Mouse (Mus musculus) R1 (cell line): ENCODE results near the gene Tmem106c.

ENCODE experiments used
- DNase-seq: peaks from one replicate; pipeline ENCODE4 v3.0.0-alpha.2; 2018; ENCODE audit warnings: low read depth, low spot score

Gene Tmem106c

DNA sequence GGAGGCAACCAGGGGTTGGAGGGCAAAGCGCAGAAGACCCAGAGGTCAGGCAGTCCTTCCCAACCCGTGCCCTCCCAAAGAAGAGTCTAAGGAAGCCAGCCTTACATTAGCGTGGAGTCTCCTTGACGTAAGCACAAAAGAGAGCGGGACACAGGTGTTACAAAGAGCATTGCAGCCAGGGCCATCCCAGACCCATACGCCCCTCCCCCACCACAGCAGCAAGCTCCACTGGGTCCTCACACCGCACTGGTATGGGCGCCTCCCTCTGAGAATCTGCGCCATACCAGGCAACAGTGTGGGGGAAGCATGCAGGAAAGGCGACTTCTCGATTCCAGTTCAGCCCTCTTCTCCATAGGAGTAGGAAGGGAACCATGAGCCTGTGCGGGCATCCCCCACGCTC, 35.5 kb downstream of the Tmem106c start:
- no peak for DNase-seq

DNA sequence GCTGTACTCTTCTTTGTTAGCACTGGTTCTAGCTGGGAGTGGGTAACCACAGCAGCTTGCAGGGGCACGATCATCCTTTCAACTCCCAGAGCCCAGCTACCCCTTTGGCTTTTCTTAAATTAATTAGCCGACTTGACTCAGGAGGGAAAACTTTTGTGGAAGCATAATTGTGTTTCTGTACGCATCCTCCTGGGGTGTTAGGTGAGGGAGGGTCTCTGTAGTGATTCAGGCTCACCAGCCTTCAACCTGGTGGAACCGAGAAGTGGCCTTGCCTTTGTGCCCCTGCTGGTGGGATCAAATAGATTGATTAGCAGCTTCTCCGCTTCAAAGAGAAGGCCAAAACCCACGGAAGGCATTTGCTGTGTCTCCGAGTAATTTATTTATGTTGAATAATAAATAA, 36.0 kb downstream of the Tmem106c start:
- DNase-seq: no peak

DNA sequence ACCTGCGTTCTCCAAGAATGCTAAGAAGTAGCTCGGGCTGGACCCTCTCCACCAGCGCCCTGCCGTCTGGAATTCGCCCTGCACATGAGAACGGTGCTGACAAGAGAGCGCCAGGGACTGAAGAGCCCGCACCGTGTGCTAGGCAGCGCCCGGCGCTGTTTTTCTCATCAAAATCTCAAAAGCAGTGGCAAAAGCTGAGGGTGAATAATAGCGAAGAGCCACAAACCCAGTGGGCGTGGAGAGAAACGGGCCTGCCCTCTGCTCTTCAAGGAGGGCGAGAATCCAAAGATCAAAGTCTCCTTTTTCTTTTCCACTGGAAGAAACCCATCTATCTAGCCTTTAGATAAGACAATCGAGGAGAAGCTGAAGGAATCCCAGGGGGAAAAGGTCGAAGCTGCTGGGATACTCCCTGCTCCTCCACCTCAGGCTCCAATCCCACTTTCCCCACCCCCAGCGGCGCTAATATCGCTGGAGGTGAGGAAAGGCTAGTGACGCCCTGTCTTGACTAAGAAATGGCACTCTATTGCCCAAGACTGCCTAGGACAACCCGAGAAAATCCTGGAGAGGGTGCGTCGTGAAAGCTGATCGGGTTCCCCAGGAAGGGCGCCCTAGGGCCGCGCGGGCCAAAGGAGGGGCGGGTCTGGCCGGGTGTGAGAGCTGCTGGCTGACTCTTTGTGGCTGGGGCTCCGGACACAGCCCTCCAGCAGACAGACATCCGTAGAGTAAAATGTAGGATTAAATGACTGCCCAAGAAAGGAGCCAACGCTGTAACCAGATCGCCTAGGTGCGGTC, 37.5 kb downstream of the Tmem106c start:
- DNase-seq: peak; percentile 44

GRCm38 (mm10) chr15:98002113-98002990, 38.4 kb downstream of the Tmem106c start:
- no peak for DNase-seq

DNA sequence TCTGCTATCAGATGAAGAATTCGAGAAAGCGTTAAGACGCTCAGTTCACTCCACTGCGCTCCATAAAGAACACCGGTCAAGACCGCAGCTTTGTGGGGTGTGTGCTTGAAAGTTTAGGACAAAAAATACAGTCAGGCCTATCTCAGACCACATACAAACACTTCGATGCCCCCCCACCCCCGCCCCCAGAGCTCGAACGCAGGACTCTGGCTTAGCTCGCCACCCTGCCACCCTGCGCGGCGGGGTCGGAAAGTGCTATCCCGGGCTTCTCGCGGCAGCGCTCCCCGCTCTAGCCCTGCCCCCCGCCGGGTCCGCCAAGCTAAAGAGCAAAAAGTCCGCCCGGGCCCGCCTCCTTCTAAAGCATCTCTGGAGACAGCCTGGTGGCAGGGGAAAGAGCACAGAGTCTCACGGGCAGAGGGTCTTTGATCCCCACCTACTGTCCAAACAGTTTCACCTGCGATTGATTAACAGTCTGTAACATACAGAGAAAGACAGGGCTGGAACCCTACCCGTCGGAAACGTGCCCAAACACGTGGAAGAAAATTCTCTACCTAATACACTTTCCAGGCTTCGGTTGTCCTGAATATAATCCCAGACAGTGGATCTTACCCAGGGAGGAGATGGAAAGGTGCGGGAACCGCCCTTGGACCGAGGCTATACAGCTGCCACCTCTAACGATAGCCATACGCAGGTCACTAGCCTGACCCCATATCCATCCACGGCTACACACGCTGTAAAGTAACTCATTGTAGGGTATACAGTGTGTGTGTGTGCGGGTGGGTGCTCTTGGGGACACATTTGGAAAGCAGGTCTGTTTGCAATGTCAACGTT, 39.2 kb downstream of the Tmem106c start:
- DNase-seq: peak; percentile 47

DNA sequence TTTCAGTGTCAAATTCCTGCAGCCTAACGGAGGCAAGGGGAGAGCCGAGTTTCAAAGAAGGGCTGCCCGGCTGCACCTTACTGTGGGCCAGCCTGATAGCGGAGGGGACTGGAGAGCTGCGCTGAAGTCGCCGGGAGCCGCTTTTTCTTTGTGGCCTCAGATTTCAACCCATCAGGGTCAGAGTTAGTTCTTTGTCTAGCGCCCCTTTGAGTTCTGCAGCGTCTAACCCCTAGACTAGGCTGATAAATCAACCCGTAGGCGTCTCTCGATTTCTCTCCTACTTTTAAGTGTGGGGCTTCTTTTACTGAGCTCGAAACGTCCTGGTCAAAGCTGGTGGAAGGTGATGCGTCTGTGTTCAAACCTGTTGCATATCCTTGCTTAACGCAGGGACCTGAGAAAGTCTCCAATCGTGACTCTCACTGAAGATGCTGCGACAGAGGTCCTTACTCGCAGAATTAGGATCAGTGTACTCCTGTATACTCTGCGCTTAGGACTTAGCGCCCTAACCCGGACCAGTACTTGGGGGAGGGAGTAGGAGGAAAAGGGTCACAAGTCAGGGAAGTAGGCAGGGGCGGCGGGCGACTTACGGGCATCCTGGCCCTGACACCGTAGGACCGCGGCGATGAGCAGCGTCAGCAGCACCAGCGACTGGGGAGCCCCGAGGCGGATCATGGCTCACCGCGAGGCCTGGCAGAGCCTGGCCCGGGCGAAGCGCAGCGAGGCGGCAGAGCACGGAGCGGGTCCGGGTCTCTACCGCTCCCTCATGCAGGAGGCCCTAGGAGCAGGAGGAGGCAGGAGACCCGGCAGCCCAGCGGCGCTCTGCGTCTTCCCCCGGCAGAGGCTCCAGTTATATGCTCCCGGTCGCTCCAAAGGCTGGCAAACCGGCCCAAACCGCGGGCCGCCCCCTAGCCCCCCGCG, 40.1 kb downstream of the Tmem106c start, which contains the start of gene Col2a1:
Col2a1 (minus strand) TSS at position 874 of the 918 bp plus-strand sequence.
- peak; percentile 50 for DNase-seq

DNA sequence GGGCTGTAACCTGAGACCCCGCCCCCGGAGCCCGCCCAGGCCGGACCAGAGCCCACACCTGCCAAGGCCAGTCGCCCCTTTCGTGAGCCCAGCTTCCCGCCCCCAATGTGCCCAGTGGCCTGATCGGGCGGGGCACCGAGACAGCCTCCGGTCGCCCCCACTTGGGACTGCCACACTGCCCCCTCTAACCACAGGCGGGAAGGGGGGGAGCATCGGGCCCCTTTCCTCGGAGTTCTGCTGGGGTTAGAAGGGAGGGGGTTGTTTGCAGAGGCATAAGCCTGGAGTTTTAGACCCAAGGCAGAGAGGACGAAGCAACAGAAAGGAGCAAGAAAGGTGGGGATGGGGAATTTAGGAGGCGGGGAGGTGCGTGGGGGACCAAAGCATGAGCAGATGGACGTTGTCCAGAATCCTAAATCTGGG, 40.8 kb downstream of the Tmem106c start:
- DNase-seq: no peak

- no peak for DNase-seq
These were observed 41.2 kb downstream of the Tmem106c start for GRCm38 (mm10) chr15:98005181-98005580.

- no peak for DNase-seq
These were observed 48.8 kb downstream of the Tmem106c start for GRCm38 (mm10) chr15:98012810-98013209.

GRCm38 (mm10) chr15:98017925-98018324, 53.9 kb downstream of the Tmem106c start:
- DNase-seq: peak; percentile 93

DNA sequence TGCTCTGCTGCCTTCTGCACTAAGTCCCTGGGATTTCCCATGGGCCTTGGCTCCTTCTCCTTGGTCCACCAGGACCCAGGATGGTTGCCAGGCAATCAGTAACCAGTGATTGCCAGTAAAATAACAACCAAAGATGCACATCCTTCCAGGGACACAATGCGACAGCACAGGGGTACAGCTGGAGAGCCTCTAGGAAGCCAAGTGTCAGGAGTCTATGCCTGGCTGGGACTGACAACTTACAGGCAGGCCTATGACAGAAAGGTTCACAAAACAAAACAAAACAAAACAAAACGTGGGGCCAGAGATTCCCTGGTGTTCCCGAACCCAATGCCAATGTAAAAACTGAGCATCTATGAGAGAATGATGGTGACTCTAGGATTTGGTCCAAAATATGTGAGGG, 55.0 kb downstream of the Tmem106c start:
- DNase-seq: no peak
